Mouse (Mus musculus): Measurements from ENCODE around the gene Pitx1.
A peak's percentile ranks its signal among the peaks of the same experiment; 100 is the strongest.

Gene Pitx1

GRCm38 (mm10) chr13:55836142-55836625 lies at the start of gene Pitx1:
Gene Pitx1 (minus strand): TSS chr13:55836192.
- DNase-seq (ENCODE audit: low spot score), result no peak

- DNase-seq (ENCODE audit: low spot score), result no peak
These were observed 45.6 kb upstream of the Pitx1 start for GRCm38 (mm10) chr13:55881431-55882202.

- no peak for DNase-seq (ENCODE audit: low spot score)
These were observed 42.4 kb upstream of the Pitx1 start for GRCm38 (mm10) chr13:55878353-55878752.

GRCm38 (mm10) chr13:55871410-55871809 lies 35.4 kb upstream of the Pitx1 start:
- no peak for DNase-seq (ENCODE audit: low spot score)

- DNase-seq (ENCODE audit: low spot score), result no peak
These were observed 34.0 kb upstream of the Pitx1 start for GRCm38 (mm10) chr13:55870001-55870400.

GRCm38 (mm10) chr13:55867540-55868103 lies 31.6 kb upstream of the Pitx1 start:
- no peak for DNase-seq (ENCODE audit: low spot score)

- peak; percentile 69 for DNase-seq (ENCODE audit: low spot score)
These were observed 24.5 kb upstream of the Pitx1 start for GRCm38 (mm10) chr13:55860483-55860882.

GRCm38 (mm10) chr13:55858463-55858862 lies 22.5 kb upstream of the Pitx1 start:
- DNase-seq (ENCODE audit: low spot score), result no peak

- DNase-seq (ENCODE audit: low spot score), result no peak
These were observed 19.8 kb upstream of the Pitx1 start for GRCm38 (mm10) chr13:55855793-55856192.

GRCm38 (mm10) chr13:55852205-55852604 lies 16.2 kb upstream of the Pitx1 start:
- DNase-seq (ENCODE audit: low spot score), result no peak

GRCm38 (mm10) chr13:55850726-55851125 lies 14.7 kb upstream of the Pitx1 start:
- no peak for DNase-seq (ENCODE audit: low spot score)

GRCm38 (mm10) chr13:55848604-55849190 lies 12.7 kb upstream of the Pitx1 start:
- peak; percentile 74 for DNase-seq (ENCODE audit: low spot score)

GRCm38 (mm10) chr13:55847805-55848204 lies 11.8 kb upstream of the Pitx1 start:
- peak; percentile 89 for DNase-seq (ENCODE audit: low spot score)

GRCm38 (mm10) chr13:55843700-55844099 lies 7.7 kb upstream of the Pitx1 start:
- DNase-seq (ENCODE audit: low spot score), result no peak

- no peak for DNase-seq (ENCODE audit: low spot score)
These were observed 4.2 kb upstream of the Pitx1 start for GRCm38 (mm10) chr13:55840223-55840622.

- no peak for DNase-seq (ENCODE audit: low spot score)
These were observed 1.1 kb upstream of the Pitx1 start for GRCm38 (mm10) chr13:55836786-55837780.

- DNase-seq (ENCODE audit: low spot score), result no peak
These were observed 369 bp downstream of the Pitx1 start for GRCm38 (mm10) chr13:55835548-55836097.

- no peak for DNase-seq (ENCODE audit: low spot score)
These were observed 1.3 kb downstream of the Pitx1 start for GRCm38 (mm10) chr13:55834667-55835066.

GRCm38 (mm10) chr13:55833921-55834320 lies 2.1 kb downstream of the Pitx1 start:
- no peak for DNase-seq (ENCODE audit: low spot score)

- no peak for DNase-seq (ENCODE audit: low spot score)
These were observed 3.4 kb downstream of the Pitx1 start for GRCm38 (mm10) chr13:55832602-55833001.

- no peak for DNase-seq (ENCODE audit: low spot score)
These were observed 4.3 kb downstream of the Pitx1 start for GRCm38 (mm10) chr13:55831722-55832160.

Data from MN1 (cell line).